In the genomic region with DNA sequence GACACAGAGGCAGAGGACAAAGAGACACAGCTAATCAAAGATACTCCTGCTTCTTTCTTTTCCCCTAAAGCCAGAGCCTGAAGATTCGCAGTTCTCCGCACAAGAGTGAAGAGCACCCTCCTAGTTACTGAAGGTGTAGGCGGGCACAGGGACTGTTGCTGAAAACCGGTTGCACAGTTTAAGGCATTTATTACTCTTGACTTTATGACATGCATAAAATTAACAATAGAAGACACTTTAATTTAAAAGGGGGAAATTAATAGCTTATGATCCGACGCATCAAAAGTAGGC, we compare ENCODE assay signal across 16 mouse cellular contexts.
DNase-seq lines count a peak whose midpoint lies in the region; ATAC-seq and TF ChIP-seq lines count a peak whose summit lies in the region.
"Had no signal": no experiment of that assay in that cellular context is flagged by ENCODE, and none has a peak within 500 bp of the region (broad histone marks: within the 10 kb centered on the region; RNA-seq: fewer than 3 reads in every experiment).

No protein-coding gene starts in this region.

- no peak for TF ChIP-seq CTCF in left cerebral cortex, adult 2 months (IDR thresholded peaks at IDR 0.05)
- TF ChIP-seq CTCF in olfactory bulb, adult 2 months (IDR thresholded peaks at IDR 0.05; ENCODE audit: insufficient read depth, low read depth, low read length), result no peak

- peaks cover 38% of the 10 kb centered on the region for H3K27me3 ChIP-seq in hindbrain, embryonic 13.5 days
- H3K27me3 ChIP-seq in midbrain, embryonic 12.5 days, result peaks cover 68% of the 10 kb centered on the region
- H3K27me3 ChIP-seq: embryonic facial prominence, embryonic 12.5 days had no signal

- intact Hi-C loops in left cerebral cortex, adult 2 months (cut with DNase I), result loop anchor here (10.0 kb wide), 1 partner anchor 309 kb away; a partner anchor contains a TSS

- peak overlapping the region; percentile 42 for H3K27ac ChIP-seq in left cerebral cortex, adult 2 months
- H3K27ac ChIP-seq in hindbrain, embryonic 13.5 days, result peak overlapping the region; percentile 93
- H3K27ac ChIP-seq in midbrain, embryonic 12.5 days (replicated peaks), result peak overlapping the region; percentile 75
- peak overlapping the region; percentile 80 for H3K27ac ChIP-seq in olfactory bulb, adult 2 months (ENCODE audit: insufficient read depth, low read depth, low read length)
- H3K27ac ChIP-seq: embryonic facial prominence, embryonic 12.5 days; heart, embryonic 13.5 days; liver, embryonic 13.5 days had no signal

- H3K36me3 ChIP-seq in hindbrain, embryonic 13.5 days, result no peaks in the 10 kb centered on the region
- no peaks in the 10 kb centered on the region for H3K36me3 ChIP-seq in midbrain, embryonic 12.5 days
- H3K36me3 ChIP-seq: embryonic facial prominence, embryonic 12.5 days; heart, embryonic 13.5 days; liver, embryonic 13.5 days had no signal

- no peak for DNase-seq in left cerebral cortex, adult 2 months (ENCODE audit: extremely low spot score in 1 of 2, low spot score in 2 of 2)
- DNase-seq in left cerebral cortex, adult 9 months (ENCODE audit: low spot score in 2 of 2), result no peak
- DNase-seq in ovary, postnatal 36 days (ENCODE audit: low spot score), result no peak
- no peak for DNase-seq in kidney, postnatal 4 days
- DNase-seq in cerebellum, adult 18-20 months, result no peak
- DNase-seq: adrenal gland, adult 8-10 months; cerebellum, postnatal 14 days; gastrocnemius, postnatal 36 days; kidney, adult 8-10 months; liver, embryonic 13.5 days; lung, postnatal 10 days had no signal

- H3K9ac ChIP-seq in hindbrain, embryonic 13.5 days, result peak overlapping the region; percentile 43; the same call in 1 of the 2 replicates
- no peak overlapping the region for H3K9ac ChIP-seq in midbrain, embryonic 12.5 days (replicated peaks)
- H3K9ac ChIP-seq: embryonic facial prominence, embryonic 12.5 days; heart, embryonic 13.5 days; liver, embryonic 13.5 days had no signal

- peaks cover 29% of the 10 kb centered on the region for H3K4me1 ChIP-seq in hindbrain, embryonic 13.5 days (replicated peaks)
- peaks cover 20% of the 10 kb centered on the region for H3K4me1 ChIP-seq in midbrain, embryonic 12.5 days
- H3K4me1 ChIP-seq in olfactory bulb, adult 2 months (ENCODE audit: control insufficient read depth, insufficient read depth, low read length), result peaks cover 11% of the 10 kb centered on the region
- H3K4me1 ChIP-seq: embryonic facial prominence, embryonic 12.5 days; heart, embryonic 13.5 days; liver, embryonic 13.5 days had no signal

- no peak; the same call in 1 of the 2 replicates for ATAC-seq in hindbrain, embryonic 13.5 days (ENCODE audit: low FRiP score)
- no peak; the same call in 1 of the 2 replicates for ATAC-seq in midbrain, embryonic 12.5 days (ENCODE audit: low FRiP score, low read depth)

- TF ChIP-seq POLR2A in olfactory bulb, adult 2 months (IDR thresholded peaks at IDR 0.05; ENCODE audit: insufficient read depth, low read depth, low read length), result no peak

- peak overlapping the region; percentile 34 for H3K4me2 ChIP-seq in hindbrain, embryonic 13.5 days
- H3K4me2 ChIP-seq in midbrain, embryonic 12.5 days (replicated peaks), result peak overlapping the region; percentile 10; the same call in 1 of the 2 replicates
- H3K4me2 ChIP-seq: embryonic facial prominence, embryonic 12.5 days; liver, embryonic 13.5 days had no signal

- WGBS in hindbrain, embryonic 13.5 days, result 54% methylated on average over 6 of the region's 6 CpGs
- 76% methylated on average over 6 of the region's 6 CpGs for WGBS in midbrain, embryonic 12.5 days
- WGBS in olfactory bulb, adult 2 months, result 55% methylated on average over 6 of the region's 6 CpGs

- no peak overlapping the region; the same call in 1 of the 2 replicates for H3K4me3 ChIP-seq in left cerebral cortex, adult 2 months
- no peak overlapping the region for H3K4me3 ChIP-seq in hindbrain, embryonic 13.5 days
- no peak overlapping the region for H3K4me3 ChIP-seq in midbrain, embryonic 12.5 days
- no peak overlapping the region for H3K4me3 ChIP-seq in olfactory bulb, adult 2 months (ENCODE audit: insufficient read depth, low read depth, low read length)
- H3K4me3 ChIP-seq: embryonic facial prominence, embryonic 12.5 days; heart, embryonic 13.5 days; liver, embryonic 13.5 days had no signal

- no peaks in the 10 kb centered on the region for H3K9me3 ChIP-seq in hindbrain, embryonic 13.5 days
- H3K9me3 ChIP-seq in midbrain, embryonic 12.5 days, result no peaks in the 10 kb centered on the region
- H3K9me3 ChIP-seq: embryonic facial prominence, embryonic 12.5 days; heart, embryonic 13.5 days; liver, embryonic 13.5 days had no signal

Comparison
In these comparisons a context has a peak if more than half of its experiments do, and no peak if none do; other contexts are left out.
1. H3K27ac ChIP-seq: peak in every context shown above with its lines; median percentile 93 in hindbrain, embryonic 13.5 days; 80 in olfactory bulb, adult 2 months; 75 in midbrain, embryonic 12.5 days; 42 in left cerebral cortex, adult 2 months.